Mouse (Mus musculus): ENCODE measurements at regions not wholly inside any gene's neighbourhood (a gene's known extent, or its start where the extent isn't known, plus 50 kb on each side); places are given as distances from the start of the nearest gene placed in this dataset.

GRCm38 (mm10) chr8:126707300-126707902, 113.6 kb upstream of the Irf2bp2 start:
- no peak for DNase-seq

DNA sequence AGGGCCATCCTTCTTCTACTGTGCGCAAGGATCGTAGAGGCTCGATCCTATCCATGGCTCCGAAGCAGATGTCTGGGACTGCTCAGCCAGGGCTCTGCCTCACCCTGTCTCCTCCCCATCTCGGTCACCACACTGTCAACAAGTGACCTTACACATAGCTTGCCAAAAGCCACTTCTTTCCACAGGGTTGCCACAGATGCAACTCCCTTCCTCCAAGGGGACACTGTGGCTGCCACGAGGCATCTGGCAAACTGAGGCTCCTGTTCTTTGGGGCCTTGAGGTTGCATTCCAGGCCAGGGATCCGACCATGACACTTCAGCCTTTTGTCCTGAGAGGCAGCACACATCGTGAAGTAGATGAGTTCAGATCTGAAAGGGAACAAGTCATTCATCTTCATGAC, 112.5 kb upstream of the Irf2bp2 start:
- no peak for DNase-seq

DNA sequence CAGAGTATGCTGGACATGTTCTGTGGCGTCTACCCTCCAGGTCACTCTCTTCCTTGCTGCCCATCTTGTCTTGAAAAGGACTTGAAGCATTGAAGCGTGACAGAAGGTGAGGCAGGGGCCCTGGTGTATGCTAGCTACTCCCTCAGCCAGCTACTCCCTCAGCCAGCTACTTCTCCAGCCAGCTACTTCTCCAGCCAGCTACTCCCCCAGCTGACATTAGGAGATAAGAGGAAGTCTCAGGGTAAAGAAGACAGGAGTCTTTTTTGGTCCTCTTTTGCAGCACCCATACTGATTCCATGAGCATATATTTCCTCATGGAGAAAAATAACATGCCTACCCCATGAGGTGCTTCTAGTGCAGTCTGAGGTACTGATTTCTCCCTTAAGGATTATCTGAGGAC, 111.6 kb upstream of the Irf2bp2 start:
- DNase-seq = no peak

DNA sequence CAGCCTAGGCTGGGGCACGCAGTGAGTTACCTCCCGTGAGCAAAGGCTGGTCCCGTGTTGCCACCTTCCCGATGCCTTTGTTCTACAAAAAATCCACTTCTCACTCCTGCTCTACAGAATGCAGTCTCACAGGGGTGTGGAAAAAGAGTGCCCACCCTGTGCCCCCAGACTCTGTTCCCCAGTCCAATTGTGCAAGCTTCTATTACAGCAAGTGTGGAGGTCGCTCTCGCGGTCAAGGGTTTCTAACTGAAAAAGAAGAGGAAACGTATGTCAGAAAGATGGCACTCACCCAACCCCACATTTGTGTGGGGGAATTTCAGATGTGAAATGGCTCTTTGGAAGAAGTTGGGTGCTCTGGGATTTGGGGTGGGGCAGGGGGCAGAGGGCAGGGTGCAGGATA, 110.9 kb upstream of the Irf2bp2 start:
- no peak for DNase-seq

GRCm38 (mm10) chr8:126703546-126703945, 109.8 kb upstream of the Irf2bp2 start:
- no peak for DNase-seq

- DNase-seq = no peak
These were observed 108.5 kb upstream of the Irf2bp2 start for GRCm38 (mm10) chr8:126702294-126702693.

GRCm38 (mm10) chr8:126699389-126699775, 105.6 kb upstream of the Irf2bp2 start:
- no peak for DNase-seq

- DNase-seq = no peak
These were observed 105.0 kb upstream of the Irf2bp2 start for GRCm38 (mm10) chr8:126698601-126699388.

- no peak for DNase-seq
These were observed 102.7 kb upstream of the Irf2bp2 start for GRCm38 (mm10) chr8:126696346-126697010.

DNA sequence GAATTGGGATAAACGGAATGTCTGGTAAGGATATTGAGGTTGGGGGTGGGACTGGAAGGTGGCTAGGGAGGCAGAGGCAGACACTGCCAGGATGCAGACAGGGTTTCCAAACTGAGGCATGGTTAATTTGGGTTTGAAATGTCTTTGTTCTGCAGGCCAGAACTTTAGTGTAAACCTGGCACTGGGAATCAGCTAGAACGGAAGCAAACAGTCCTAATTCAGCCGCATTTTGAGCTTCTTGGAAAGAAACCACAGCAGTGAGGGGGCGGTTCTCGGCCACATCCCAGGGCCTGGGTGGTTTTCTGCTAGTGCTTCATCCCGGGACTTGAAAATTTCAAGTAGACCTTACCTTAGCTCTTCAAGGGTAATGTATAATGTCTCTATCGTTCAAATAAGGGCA, 100.6 kb upstream of the Irf2bp2 start:
- DNase-seq = no peak

GRCm38 (mm10) chr8:126693642-126694041, 99.9 kb upstream of the Irf2bp2 start:
- no peak for DNase-seq

- no peak for DNase-seq
These were observed 98.9 kb upstream of the Irf2bp2 start for GRCm38 (mm10) chr8:126692711-126693110.

- DNase-seq = no peak
These were observed 98.5 kb upstream of the Irf2bp2 start for GRCm38 (mm10) chr8:126692263-126692662.

DNA sequence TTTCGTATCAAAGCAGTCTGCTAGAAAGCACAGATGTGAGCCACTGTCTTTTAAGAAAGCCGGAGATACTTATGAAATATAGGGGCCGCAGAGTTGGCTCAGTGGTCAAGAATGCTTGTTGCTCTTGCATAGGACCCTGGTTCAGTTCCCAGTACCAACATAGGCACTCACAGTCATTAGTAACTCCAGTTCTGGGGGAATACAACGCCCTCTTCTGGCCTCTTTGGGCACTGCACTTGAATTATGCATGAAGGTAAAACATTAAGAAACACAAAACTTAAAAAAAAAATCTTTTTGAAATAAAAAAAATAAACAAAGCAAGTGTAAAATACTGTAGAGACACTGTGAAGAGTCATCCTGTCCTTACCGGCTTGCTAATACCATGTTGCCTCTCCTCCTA, 94.7 kb upstream of the Irf2bp2 start:
- DNase-seq = no peak

DNA sequence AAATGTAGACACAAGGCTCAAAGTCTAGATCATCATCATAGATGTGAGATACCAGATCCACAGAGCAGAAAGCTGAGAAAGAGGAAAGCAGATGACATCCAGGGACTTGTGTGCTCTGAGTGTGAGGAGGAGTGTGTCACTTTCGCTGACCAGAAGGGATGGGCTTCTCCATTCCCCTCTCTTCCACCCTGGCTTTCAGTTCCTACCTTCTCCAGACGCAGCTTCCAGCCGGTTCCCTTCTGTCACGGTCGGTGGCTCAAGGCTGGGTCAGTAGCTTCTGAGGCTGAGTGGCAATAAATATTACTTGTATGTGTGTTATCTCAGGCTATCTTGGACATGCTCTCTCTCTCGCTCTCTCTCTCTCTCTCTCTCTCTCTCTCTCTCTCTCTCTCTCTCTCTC, 94.2 kb upstream of the Irf2bp2 start:
- DNase-seq = no peak

- DNase-seq = no peak
These were observed 93.0 kb upstream of the Irf2bp2 start for GRCm38 (mm10) chr8:126686827-126687226.

- no peak for DNase-seq
These were observed 91.6 kb upstream of the Irf2bp2 start for GRCm38 (mm10) chr8:126685365-126685764.

GRCm38 (mm10) chr8:126683950-126684349, 90.2 kb upstream of the Irf2bp2 start:
- DNase-seq = no peak

DNA sequence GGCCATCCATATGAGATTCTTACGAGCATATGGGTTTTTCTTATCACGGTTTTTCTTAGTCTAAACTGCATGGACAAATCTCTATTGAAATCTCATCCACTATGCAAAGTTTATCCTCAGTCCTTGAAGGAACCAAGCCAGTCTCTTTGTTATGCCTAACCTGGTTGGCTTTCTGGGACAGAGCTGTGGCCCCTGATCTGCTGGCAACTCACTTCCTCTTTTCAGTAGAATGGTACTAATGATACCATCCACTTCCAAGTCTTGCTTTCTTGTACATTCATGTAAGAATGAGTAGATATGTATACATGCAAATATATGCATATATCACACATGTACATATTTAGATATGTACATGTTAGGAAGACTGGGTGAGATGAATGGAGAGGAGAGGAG, 89.8 kb upstream of the Irf2bp2 start:
- no peak for DNase-seq

DNA sequence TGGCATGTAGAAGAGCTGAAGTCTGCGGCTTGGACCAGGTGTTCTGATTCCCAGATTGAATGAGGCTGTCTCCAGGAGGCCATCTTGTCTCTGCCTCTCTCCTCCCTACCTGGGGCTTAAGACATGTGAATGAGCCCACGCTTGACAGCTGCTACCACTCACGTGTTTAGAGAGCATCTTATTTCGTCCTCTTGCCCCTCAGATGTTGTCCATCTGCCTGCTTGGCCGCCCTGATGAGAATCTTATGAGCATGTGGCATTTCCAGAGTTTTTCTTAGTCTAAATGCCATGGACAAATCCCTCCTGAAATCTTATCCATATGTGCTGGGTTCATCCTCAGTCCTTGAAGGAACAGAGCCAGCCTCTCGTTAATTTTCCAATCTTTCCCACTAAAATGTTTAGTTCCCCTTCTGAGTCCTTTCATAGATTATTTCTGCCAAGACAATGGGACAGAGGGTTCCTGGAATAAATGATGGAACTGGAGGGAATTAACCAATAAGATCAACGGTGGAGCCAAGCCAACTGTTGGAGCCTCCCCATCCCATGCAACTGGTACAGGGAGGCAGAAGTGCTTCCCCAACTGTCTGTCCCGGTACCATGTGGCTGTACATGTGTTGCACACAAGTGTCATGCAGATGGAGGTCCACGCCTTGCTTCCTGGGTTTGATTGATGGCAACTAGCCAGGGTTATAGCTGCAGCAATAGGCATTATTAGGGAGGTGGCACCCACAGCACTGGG, 89.2 kb upstream of the Irf2bp2 start:
- DNase-seq = no peak

DNA sequence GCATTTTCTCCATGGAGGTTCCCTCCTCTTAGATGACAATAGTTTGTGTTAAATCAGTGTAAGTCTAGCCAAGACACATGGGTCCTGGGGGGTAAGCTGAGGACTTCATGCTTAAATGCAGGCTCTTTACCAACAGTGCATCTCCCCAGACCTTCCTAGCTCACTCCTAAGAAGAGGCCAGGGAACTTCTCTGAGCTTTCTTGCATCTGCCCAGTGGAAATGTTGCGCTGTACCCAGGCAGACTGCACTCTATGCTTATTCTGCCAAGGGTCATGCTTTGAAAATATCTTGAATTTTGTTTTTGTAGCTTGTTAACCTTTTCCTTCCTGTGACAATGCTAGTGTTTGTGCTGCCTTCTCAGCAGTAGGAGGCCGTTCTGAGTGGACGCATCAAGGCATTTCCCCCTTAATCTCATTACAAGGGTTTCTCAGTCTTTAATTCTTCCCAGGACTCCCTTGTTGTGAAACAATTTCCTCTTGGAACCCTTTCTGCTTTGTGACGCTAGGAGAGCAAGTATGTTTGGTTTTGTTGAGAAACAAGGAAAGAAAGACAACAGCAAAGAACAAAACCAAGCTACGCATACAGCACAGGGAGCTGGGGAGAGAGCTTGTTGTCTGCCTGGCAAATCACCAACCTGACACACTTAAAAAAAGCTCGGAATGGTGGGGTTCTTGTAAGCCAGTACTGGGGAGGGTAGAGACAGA, 88.3 kb upstream of the Irf2bp2 start:
- no peak for DNase-seq

DNA sequence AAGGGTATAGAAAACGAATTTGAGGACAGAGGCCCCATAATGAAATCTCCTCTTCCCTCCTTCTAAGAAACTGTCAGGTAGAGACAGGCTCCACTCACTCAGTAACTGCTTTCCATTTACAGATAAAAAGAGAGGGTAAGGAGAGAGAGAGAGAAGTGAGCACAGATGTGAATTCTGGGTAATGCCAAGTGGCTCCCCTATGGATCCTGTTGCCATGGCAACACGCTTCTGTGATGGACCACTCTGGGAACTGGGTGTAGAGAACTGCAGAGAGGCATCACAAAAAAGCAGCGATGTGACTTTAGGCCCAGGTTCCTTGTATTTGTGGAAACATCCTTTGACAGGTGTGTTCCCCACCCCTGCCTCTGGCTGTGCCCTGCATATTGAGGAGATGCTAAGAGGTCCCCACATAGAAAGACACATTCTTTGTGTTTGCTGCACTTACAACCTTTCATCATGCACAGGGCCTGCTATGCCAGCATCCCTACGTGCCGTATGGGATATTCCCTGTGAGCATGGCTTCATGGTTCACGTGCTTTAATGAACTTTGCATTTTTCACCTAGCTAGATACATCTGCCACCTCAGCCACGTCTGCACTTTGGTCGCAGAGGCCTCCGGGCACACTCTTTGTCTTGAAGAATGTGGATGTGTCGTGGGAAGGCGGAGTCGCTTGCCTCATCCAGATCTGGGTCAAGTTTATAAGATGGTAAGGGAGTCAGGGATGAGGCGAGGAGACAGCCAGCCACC, 84.4 kb upstream of the Irf2bp2 start:
- no peak for DNase-seq

Data from liver (tissue).